Comparison of ENCODE assay signal across 17 mouse cellular contexts in genomic region chr7:142020827-142021226, GRCm38 (mm10). TPM values are rescaled to one million over a fixed set of nuclear protein-coding genes. Genes with fewer than 3 reads are reported as not detected.
A peak's percentile ranks its signal among the peaks of the same experiment; 100 is the strongest.
DNase-seq lines count a peak whose midpoint lies in the region; ATAC-seq and TF ChIP-seq lines count a peak whose summit lies in the region.
"Had no signal": no experiment of that assay in that cellular context is flagged by ENCODE, and none has a peak within 500 bp of the region (broad histone marks: within the 10 kb centered on the region; RNA-seq: fewer than 3 reads in every experiment).

No protein-coding gene starts in this region.

- no peak overlapping the region for H3K9ac ChIP-seq in intestine, embryonic 14.5 days (ENCODE audit: low read length)
- H3K9ac ChIP-seq in intestine, postnatal 0 days (ENCODE audit: low read depth, low read length) = no peak overlapping the region
- no peak overlapping the region for H3K9ac ChIP-seq in intestine, embryonic 15.5 days
- H3K9ac ChIP-seq in midbrain, embryonic 16.5 days (ENCODE audit: low read depth, low read length) = no peak overlapping the region
- H3K9ac ChIP-seq: embryonic facial prominence, embryonic 13.5 days; forebrain, embryonic 13.5 days; heart, embryonic 13.5 days; hindbrain, embryonic 14.5 days; limb, embryonic 15.5 days; midbrain, embryonic 15.5 days; neural tube, embryonic 13.5 days had no signal

- H3K4me1 ChIP-seq in intestine, embryonic 14.5 days (replicated peaks; ENCODE audit: control insufficient read depth, insufficient read depth, low read length) = peaks cover 20% of the 10 kb centered on the region
- H3K4me1 ChIP-seq in intestine, postnatal 0 days (replicated peaks; ENCODE audit: control insufficient read depth, insufficient read depth, low read length) = peaks cover 16% of the 10 kb centered on the region
- peaks cover 30% of the 10 kb centered on the region for H3K4me1 ChIP-seq in lung, adult 2 months (ENCODE audit: control insufficient read depth, insufficient read depth, low read length)
- H3K4me1 ChIP-seq in intestine, embryonic 15.5 days (replicated peaks) = peaks cover 33% of the 10 kb centered on the region
- H3K4me1 ChIP-seq in midbrain, embryonic 16.5 days (ENCODE audit: control insufficient read depth, insufficient read depth, low read length) = peaks cover 3% of the 10 kb centered on the region; the same call in 1 of the 2 replicates

- H3K27me3 ChIP-seq in intestine, embryonic 14.5 days (replicated peaks; ENCODE audit: control insufficient read depth, insufficient read depth, low read length) = no peaks in the 10 kb centered on the region
- no peaks in the 10 kb centered on the region for H3K27me3 ChIP-seq in intestine, postnatal 0 days (replicated peaks; ENCODE audit: control insufficient read depth, insufficient read depth, low read length)
- H3K27me3 ChIP-seq in intestine, embryonic 15.5 days (replicated peaks) = no peaks in the 10 kb centered on the region
- no peaks in the 10 kb centered on the region for H3K27me3 ChIP-seq in midbrain, embryonic 16.5 days (ENCODE audit: control insufficient read depth, insufficient read depth, low read depth, low read length)
- H3K27me3 ChIP-seq: embryonic facial prominence, embryonic 13.5 days; forebrain, embryonic 13.5 days; heart, embryonic 13.5 days; limb, embryonic 15.5 days; midbrain, embryonic 15.5 days; neural tube, embryonic 13.5 days had no signal

- peak overlapping the region; percentile 49; the same call in 1 of the 2 replicates for H3K27ac ChIP-seq in intestine, embryonic 14.5 days (ENCODE audit: low read depth)
- no peak overlapping the region; the same call in 1 of the 2 replicates for H3K27ac ChIP-seq in intestine, postnatal 0 days (ENCODE audit: low read depth, low read length)
- H3K27ac ChIP-seq in intestine, embryonic 15.5 days = peak overlapping the region; percentile 59
- H3K27ac ChIP-seq in midbrain, embryonic 16.5 days (ENCODE audit: low read length) = no peak overlapping the region
- H3K27ac ChIP-seq: embryonic facial prominence, embryonic 13.5 days; forebrain, embryonic 13.5 days; heart, embryonic 13.5 days; hindbrain, embryonic 14.5 days; limb, embryonic 15.5 days; midbrain, embryonic 15.5 days; neural tube, embryonic 13.5 days had no signal

- no peak for DNase-seq in intestine, embryonic 14.5 days (ENCODE audit: low spot score)
- peak; percentile 49 to 56 for DNase-seq in lung, adult 18-20 months
- no peak for DNase-seq in lung, adult 2 months
- peak; percentile 47 for DNase-seq in lung, postnatal 36 days
- no peak for DNase-seq in urinary bladder, postnatal 36 days (ENCODE audit: low spot score in 2 of 2)
- DNase-seq: thymus, postnatal 25 days had no signal

- TF ChIP-seq CTCF in intestine, postnatal 0 days (IDR thresholded peaks at IDR 0.05; ENCODE audit: low read depth) = no peak
- no peak for TF ChIP-seq CTCF in lung, adult 2 months (IDR thresholded peaks at IDR 0.05; ENCODE audit: insufficient read depth, low read length)

- peaks cover 5% of the 10 kb centered on the region for H3K36me3 ChIP-seq in intestine, embryonic 14.5 days (ENCODE audit: control insufficient read depth, insufficient read depth, low read length)
- H3K36me3 ChIP-seq in intestine, postnatal 0 days (ENCODE audit: control insufficient read depth, insufficient read depth) = peaks cover 6% of the 10 kb centered on the region; the same call in 1 of the 2 replicates
- H3K36me3 ChIP-seq in intestine, embryonic 15.5 days = no peaks in the 10 kb centered on the region
- H3K36me3 ChIP-seq in midbrain, embryonic 16.5 days (ENCODE audit: control insufficient read depth, insufficient read depth, low read length) = no peaks in the 10 kb centered on the region
- H3K36me3 ChIP-seq: midbrain, embryonic 15.5 days had no signal

- no peak overlapping the region for H3K4me3 ChIP-seq in intestine, embryonic 14.5 days (ENCODE audit: low read depth, low read length)
- no peak overlapping the region for H3K4me3 ChIP-seq in intestine, postnatal 0 days (ENCODE audit: low read depth, low read length)
- no peak overlapping the region for H3K4me3 ChIP-seq in lung, adult 2 months (replicated peaks; ENCODE audit: extremely low read depth, low read depth, low read length)
- H3K4me3 ChIP-seq in intestine, embryonic 15.5 days (replicated peaks) = no peak overlapping the region
- no peak overlapping the region for H3K4me3 ChIP-seq in midbrain, embryonic 16.5 days (ENCODE audit: low read depth, low read length)
- H3K4me3 ChIP-seq: embryonic facial prominence, embryonic 13.5 days; forebrain, embryonic 13.5 days; heart, embryonic 13.5 days; limb, embryonic 15.5 days; midbrain, embryonic 15.5 days; neural tube, embryonic 13.5 days had no signal

- no peak for TF ChIP-seq POLR2A in lung, adult 2 months (IDR thresholded peaks at IDR 0.05; ENCODE audit: borderline replicate concordance, extremely low read depth, low read depth, low read length)

- ATAC-seq in intestine, embryonic 14.5 days (replicated peaks; ENCODE audit: low FRiP score, low TSS enrichment, low read depth) = no peak
- no peak for ATAC-seq in intestine, postnatal 0 days
- ATAC-seq in intestine, embryonic 15.5 days = peak; percentile 37; the same call in 1 of the 2 replicates
- ATAC-seq in midbrain, embryonic 16.5 days = no peak
- ATAC-seq: CD4-positive, CD25-positive, alpha-beta regulatory T cell, adult 4 months; forebrain, embryonic 13.5 days; midbrain, embryonic 15.5 days had no signal

- H3K9me3 ChIP-seq in intestine, embryonic 14.5 days (ENCODE audit: control insufficient read depth, low read length) = no peaks in the 10 kb centered on the region
- H3K9me3 ChIP-seq in intestine, postnatal 0 days (ENCODE audit: control insufficient read depth) = no peaks in the 10 kb centered on the region
- no peaks in the 10 kb centered on the region for H3K9me3 ChIP-seq in intestine, embryonic 15.5 days
- no peaks in the 10 kb centered on the region for H3K9me3 ChIP-seq in midbrain, embryonic 16.5 days (replicated peaks; ENCODE audit: control insufficient read depth, low read length, poor library complexity, severe bottlenecking)
- H3K9me3 ChIP-seq: embryonic facial prominence, embryonic 13.5 days; forebrain, embryonic 13.5 days; heart, embryonic 13.5 days; limb, embryonic 15.5 days; midbrain, embryonic 15.5 days; neural tube, embryonic 13.5 days had no signal

- H3K4me2 ChIP-seq in intestine, embryonic 14.5 days (ENCODE audit: low read length) = no peak overlapping the region
- H3K4me2 ChIP-seq in intestine, postnatal 0 days (replicated peaks; ENCODE audit: low read depth) = no peak overlapping the region
- H3K4me2 ChIP-seq in intestine, embryonic 15.5 days (replicated peaks) = peak overlapping the region; percentile 10; the same call in 1 of the 2 replicates
- H3K4me2 ChIP-seq in midbrain, embryonic 16.5 days (ENCODE audit: low read length) = no peak overlapping the region
- H3K4me2 ChIP-seq: embryonic facial prominence, embryonic 13.5 days; forebrain, embryonic 13.5 days; heart, embryonic 13.5 days; hindbrain, embryonic 14.5 days; limb, embryonic 15.5 days; midbrain, embryonic 15.5 days; neural tube, embryonic 13.5 days had no signal

- 44% methylated on average over 3 of the region's 3 CpGs for WGBS in intestine, embryonic 14.5 days
- WGBS in intestine, postnatal 0 days = 47% methylated on average over 3 of the region's 3 CpGs
- 17% methylated on average over 3 of the region's 3 CpGs for WGBS in lung, adult 2 months
- 42% methylated on average over 3 of the region's 3 CpGs for WGBS in intestine, embryonic 15.5 days
- 70% methylated on average over 3 of the region's 3 CpGs for WGBS in midbrain, embryonic 16.5 days

RNA-seq across cellular contexts. Expression of gene Mob2, which starts 40.0 kb away (rescaled TPM):
- 63.0 and 64.8 TPM in 2 replicates for polyA plus RNA-seq in intestine, embryonic 14.5 days (2014; fragmentation: Nextera tagmentation; extraction: Ambion mirVana)
- polyA plus RNA-seq in intestine, postnatal 0 days (2015; fragmentation: Nextera tagmentation; extraction: Ambion mirVana) = 49.5 and 54.7 TPM in 2 replicates
- polyA plus RNA-seq in lung, adult 2 months (2012; rRNA removed) = 40.6 and 54.0 TPM in 2 replicates
- polyA plus RNA-seq in intestine, embryonic 15.5 days (2015; fragmentation: Nextera tagmentation; extraction: Ambion mirVana) = 57.8 and 61.8 TPM in 2 replicates
- polyA plus RNA-seq in midbrain, embryonic 16.5 days (2015; fragmentation: Nextera tagmentation; extraction: Ambion mirVana) = 47.5 and 50.3 TPM in 2 replicates

Comparison
In these comparisons a context has a peak if more than half of its experiments do, and no peak if none do; other contexts are left out.
1. DNase-seq: peak in lung, adult 18-20 months (2 of 2) and lung, postnatal 36 days (single experiment); none in intestine, embryonic 14.5 days (single experiment), lung, adult 2 months (single experiment) and urinary bladder, postnatal 36 days (0 of 2).
2. H3K27ac ChIP-seq: peak in intestine, embryonic 14.5 days (single experiment) and intestine, embryonic 15.5 days (single experiment); none in intestine, postnatal 0 days (single experiment) and midbrain, embryonic 16.5 days (single experiment).